Mouse (Mus musculus): ENCODE measurements around the gene Tcp11. TPM values are rescaled to one million over a fixed set of nuclear protein-coding genes. Genes with fewer than 3 reads are reported as not detected.

The Tcp11 gene
- total RNA-seq, 2 experiments from 2014 or later, result not detected

GRCm38 (mm10) chr17:28036813-28037756, 43.4 kb downstream of the Tcp11 start:
- DNase-seq, result no peak

DNA sequence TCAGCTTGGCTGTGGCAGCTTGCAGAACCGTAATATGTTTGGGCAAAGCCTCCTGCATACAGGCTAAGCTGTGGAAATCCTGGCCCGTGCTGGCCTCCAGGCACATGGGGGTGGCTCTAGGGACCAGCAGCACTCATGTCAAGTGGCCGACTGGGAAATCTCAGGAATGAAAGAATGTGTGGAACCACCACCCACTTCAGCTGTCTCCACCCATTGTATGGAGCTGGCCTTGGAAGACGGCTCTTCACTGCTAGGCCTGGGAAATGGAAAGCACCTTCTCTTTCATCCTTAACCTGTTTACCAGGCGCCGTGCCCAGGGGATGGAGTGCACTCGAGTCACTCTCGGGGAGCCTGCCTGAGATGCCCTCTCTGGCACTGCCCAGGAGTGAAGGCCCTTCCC, 45.5 kb downstream of the Tcp11 start:
- DNase-seq, result peak; percentile 49

- DNase-seq, result no peak
Measured at GRCm38 (mm10) chr17:28033046-28033580, 47.3 kb downstream of the Tcp11 start.

- no peak for DNase-seq
Measured at GRCm38 (mm10) chr17:28032219-28032618, 48.2 kb downstream of the Tcp11 start.

GRCm38 (mm10) chr17:28031281-28031941, 49.0 kb downstream of the Tcp11 start:
- DNase-seq, result no peak

DNA sequence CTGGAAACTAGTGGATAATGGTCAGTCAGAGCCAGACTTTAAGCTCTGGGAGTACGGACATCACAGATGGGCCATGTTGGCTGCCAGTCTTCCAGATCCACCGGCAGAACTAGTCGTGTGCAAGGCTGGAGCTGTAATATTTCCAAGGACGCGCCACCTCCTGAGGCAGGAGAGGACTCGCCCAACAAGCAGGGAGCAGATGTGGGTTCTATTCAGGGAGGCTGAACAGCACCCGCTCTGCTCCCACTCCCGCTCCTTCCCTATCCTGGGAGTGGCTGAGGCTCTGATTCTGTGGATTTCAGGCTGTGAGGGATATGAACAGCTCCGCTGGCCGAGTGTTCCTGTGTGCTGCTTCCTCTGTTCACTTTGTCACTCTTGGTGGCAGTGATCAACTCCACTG, 50.0 kb downstream of the Tcp11 start:
- DNase-seq, result no peak

DNA sequence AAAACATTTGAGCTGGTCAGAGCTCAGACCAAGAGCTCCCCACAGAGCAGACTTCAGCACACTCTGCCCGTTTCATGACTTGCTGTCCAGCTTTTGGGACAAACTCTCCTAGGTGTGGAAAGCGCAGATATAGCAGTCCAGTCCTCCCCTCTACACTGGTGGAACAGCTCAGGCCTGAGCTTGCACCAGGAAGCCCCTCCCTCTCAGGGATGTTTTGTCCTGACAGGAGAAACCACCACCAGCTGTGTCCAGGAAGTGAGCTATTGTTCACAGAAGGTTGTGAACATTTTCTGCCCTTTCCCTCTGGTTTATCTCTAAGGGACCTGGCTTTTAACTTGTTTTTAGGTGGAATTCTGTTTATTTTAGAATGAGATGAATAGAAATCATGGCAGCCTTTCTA, 51.1 kb downstream of the Tcp11 start:
- no peak for DNase-seq

DNA sequence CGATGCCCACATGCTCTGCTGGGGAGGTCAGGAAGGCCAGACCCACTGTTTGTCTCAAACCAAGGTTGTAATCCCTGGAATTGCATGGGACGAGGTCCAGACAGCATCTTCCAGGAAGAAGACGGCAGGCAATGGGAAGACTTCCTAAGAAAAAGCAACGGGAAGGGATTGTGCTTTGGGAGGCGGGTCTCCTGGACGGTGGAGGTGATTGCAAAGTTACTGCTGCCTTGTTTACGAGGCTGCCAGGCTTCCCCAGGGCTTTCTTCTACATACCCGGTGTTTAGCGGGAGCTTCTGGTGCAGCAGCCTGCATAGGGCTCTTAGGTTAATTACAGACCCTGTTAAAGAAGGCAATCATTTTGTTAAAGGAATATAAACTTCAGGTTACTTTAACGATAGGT, 52.2 kb downstream of the Tcp11 start:
- DNase-seq, result no peak

DNA sequence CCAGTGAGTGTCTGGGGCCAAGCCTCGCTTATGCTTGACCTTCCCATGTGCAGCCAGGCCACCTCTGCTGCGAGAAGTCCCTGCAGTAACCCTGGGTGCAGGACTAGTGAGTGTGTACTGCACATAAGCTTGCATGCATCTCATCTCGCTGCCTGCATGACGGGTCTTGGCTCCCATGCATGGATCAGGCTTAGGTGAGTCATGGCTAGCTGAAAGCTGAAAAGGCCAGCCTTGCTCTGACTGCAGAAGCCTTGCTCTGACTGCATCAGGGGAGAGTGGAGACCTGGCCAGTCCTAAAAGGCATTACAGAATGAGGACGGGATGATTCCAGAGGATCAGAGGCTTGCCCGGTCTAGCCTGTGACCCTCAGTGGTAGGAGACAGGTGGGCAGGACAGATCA, 53.2 kb downstream of the Tcp11 start:
- no peak for DNase-seq

DNA sequence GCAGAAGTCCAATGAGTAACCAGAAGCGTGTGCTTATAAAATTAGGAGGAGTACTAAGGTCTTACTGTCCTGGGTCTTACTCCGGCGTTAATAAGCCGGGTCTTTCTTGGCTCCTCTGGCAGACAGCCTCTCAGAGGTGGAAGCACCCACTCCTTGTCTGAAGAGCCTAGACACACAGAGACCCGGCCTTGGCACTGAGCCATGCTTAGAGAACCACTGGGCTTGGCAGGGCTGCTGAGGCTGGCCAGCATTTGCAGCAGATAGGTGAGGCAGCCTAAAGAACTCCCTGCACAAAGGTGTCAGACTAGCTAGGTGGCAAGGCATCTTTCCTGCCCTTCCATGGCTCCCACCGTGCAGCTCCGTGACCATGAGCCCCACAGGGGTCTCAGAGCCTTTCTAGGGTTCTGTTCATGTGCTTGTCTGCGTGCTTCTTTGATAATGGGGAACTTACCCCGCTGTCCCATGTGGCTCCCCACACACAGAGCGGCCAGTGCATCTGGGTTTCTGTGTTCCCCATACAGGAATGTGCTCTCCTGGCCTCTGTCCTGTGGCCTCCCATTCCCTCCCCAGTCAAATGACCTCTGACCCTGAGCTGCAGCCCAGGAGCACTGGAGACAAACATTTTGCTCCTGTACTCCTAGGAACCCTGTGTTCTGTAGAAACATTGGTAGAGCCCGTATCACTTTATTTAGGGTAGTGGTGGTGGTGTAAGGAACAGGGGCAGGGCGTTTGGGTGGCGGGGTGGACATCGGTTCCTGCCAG, 54.1 kb downstream of the Tcp11 start:
- DNase-seq, result no peak

- no peak for DNase-seq
Measured at GRCm38 (mm10) chr17:28025541-28025961, 54.9 kb downstream of the Tcp11 start.

- DNase-seq, result no peak
Measured at GRCm38 (mm10) chr17:28022854-28023655, 57.4 kb downstream of the Tcp11 start.

GRCm38 (mm10) chr17:28021911-28022310, 58.5 kb downstream of the Tcp11 start:
- no peak for DNase-seq

GRCm38 (mm10) chr17:28019785-28020696, 60.4 kb downstream of the Tcp11 start:
- DNase-seq, result peak; percentile 59

DNA sequence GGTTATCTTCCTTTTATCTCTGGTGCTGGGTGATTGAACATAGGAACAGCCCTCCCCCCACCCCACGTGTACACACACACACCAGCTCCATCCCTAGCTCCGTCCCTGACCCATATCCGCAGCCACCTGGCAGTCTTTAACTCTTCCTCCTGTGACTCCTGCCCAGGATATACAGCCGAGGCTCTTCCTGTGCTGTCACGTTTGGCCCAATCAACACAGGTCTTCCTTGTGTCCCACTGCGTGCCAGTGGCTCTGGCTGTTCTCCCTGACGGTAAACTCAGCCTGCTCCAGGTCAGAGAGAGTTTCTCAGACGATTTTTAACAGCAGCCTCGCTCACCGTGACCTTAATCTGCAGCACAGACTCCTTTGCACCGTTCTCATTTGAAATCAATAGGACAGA, 61.7 kb downstream of the Tcp11 start:
- DNase-seq, result no peak

GRCm38 (mm10) chr17:28018344-28018743, 62.1 kb downstream of the Tcp11 start:
- DNase-seq, result no peak

All from gastrocnemius, postnatal 25 days (tissue).